Mouse (Mus musculus): ENCODE measurements around the gene Olfr1212.

The Olfr1212 gene

GRCm38 (mm10) chr2:88953669-88954068, at the start of gene Olfr1212:
Gene Olfr1212, plus strand, starts transcription at chr2:88953969.
- no peak for DNase-seq (ENCODE audit: low read depth, low spot score)

DNA sequence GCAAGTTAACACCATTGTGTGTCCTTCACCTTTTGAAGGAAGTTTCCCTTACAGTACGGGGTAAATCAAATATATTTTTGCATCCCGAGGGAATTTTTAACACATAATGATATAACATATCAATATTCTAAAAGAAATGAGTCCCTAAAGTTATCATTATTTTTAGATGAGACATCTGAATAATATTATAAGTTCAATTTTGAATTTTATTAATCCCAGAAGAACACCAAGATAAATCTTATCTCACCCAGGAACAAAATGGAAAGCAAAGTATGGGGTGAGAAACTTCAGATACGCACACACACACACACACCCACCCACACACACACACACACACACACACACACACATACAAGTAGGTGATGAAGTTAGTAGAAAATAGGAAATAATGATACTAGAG, 38.7 kb upstream of the Olfr1212 start, which contains the start of gene Olfr1209:
Gene Olfr1209, minus strand, starts transcription at position 101 of the 400 bp plus-strand sequence.
- no peak for DNase-seq (ENCODE audit: low read depth, low spot score)

DNA sequence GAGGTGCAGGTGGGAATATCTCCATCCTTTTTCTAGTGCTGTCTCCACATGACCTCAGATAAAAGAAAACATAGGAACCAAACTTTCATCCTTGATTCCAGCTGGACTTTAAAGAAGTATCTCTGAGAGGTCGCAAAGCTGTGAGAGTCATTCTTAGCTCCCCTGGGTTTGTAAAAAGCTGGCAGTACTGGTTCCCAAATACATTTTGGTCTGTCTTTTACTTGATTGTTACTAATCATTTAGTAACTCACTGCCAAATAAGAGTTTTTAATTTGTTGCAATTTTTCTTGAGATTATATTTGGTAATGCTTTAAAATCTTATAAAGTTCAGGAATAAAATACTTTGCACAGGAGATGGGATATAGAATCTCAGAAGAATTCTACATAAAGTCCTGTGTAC, 15.8 kb upstream of the Olfr1212 start, which contains the start of gene Olfr1211:
Gene Olfr1211, minus strand, starts transcription at position 101 of the 400 bp plus-strand sequence.
- DNase-seq (ENCODE audit: low read depth, low spot score), result no peak

DNA sequence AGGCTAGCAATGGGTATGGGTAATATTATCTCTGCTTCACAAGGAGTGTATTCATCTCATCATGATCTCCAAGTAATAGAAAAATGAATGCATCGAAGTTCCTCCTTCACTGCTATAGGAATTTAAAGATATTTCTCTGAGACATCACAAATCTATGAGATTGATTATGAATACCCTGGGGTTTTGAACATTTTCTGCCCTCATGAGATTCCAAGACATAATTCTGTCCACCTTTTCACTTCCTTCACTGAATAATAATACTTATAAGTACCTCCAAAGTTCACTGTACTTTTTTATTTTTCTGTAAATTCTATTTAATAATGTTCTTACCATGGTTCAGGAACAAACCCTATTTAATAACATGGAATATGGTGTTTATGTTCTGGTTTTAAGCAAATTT, 26.4 kb downstream of the Olfr1212 start, which contains the start of gene Gm13762:
Gene Gm13762, minus strand, starts transcription at position 101 of the 400 bp plus-strand sequence.
- no peak for DNase-seq (ENCODE audit: low read depth, low spot score)

DNA sequence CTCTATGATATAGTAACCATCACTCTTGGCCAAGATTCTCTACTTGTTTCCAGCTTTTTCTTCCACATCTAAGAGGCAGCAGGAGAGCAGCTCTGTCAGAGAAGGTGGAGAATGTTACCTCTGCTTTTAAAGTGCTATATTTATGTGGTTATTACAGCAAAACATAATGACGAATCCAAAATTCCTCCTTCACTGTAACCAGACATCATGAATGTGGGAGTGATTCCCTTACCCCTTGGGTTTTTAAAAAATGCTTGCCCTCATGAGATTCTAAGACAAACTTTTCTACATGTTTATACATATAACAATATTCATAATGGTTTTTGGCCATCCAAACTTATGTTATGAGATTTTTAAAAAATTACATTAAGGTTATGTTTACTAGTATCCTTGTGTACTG, 38.8 kb downstream of the Olfr1212 start, which contains the start of gene Olfr1214:
Gene Olfr1214, minus strand, starts transcription at position 101 of the 400 bp plus-strand sequence.
- no peak for DNase-seq (ENCODE audit: low read depth, low spot score)

DNA sequence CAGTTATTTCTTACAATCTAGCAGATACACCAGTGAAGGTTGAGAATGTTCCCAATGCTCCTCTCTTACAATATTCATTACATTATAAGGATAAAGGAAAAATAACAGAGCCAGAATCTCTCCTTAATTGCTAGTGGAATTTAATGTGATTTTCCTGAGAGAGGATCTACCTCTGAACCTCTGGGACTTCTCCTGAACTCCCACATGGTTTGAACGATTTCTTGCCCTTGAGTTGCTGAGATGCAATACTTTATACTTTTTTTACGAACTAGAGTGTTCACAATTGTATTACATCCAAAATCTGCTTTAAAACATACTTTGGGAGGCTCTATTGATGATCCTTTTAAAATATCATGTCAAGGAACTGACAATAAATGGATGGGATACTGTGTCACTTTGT, 53.1 kb downstream of the Olfr1212 start, which contains the start of gene Olfr1215:
Gene Olfr1215, minus strand, starts transcription at position 101 of the 400 bp plus-strand sequence.
- DNase-seq (ENCODE audit: low read depth, low spot score), result no peak

Measured in A20 (cell line).